Mouse (Mus musculus) liver, embryonic 11.5 days (tissue): ENCODE results near the gene BC004004. TPM values are rescaled to one million over a fixed set of nuclear protein-coding genes. Genes with fewer than 3 reads are reported as not detected.

Experiments used
- ATAC-seq: fragments of 200-750 bp; cut with Nextera tagmentation; replicated peaks from 2 replicates; pipeline ENCODE4 v1.8.0; 2017; ENCODE audit warnings: moderate number of reproducible peaks, mild to moderate bottlenecking, moderate TSS enrichment, moderate library complexity; ENCODE audit not compliant: low FRiP score
- DNase-seq: peaks from one replicate; pipeline ENCODE4 v3.0.0-alpha.2; 2017; ENCODE audit warnings: low spot score
- H3K27ac ChIP-seq: fragments of 300-500 bp; sonication (generic); 2 replicates; pipeline ENCODE4 v1.5.1; 2014; ENCODE audit warnings: mild to moderate bottlenecking, low read depth, low read length, control low read depth
- H3K27me3 ChIP-seq: fragments of 300-500 bp; sonication (generic); replicated peaks from 2 replicates; pipeline ENCODE4 v1.6.1; 2014; ENCODE audit warnings: low read length, mixed read lengths; ENCODE audit not compliant: control insufficient read depth, insufficient read depth
- H3K36me3 ChIP-seq: fragments of 300-500 bp; sonication (generic); 2 replicates; pipeline ENCODE4 v1.6.1; 2014; ENCODE audit warnings: mild to moderate bottlenecking, low read length, moderate library complexity, mixed read lengths; ENCODE audit not compliant: control insufficient read depth, insufficient read depth
- H3K4me1 ChIP-seq: fragments of 300-500 bp; sonication (generic); replicated peaks from 2 replicates; pipeline ENCODE4 v1.6.1; 2014; ENCODE audit warnings: low read length, mixed read lengths; ENCODE audit not compliant: control insufficient read depth, insufficient read depth
- H3K4me2 ChIP-seq: fragments of 300-500 bp; sonication (generic); 2 replicates; pipeline ENCODE4 v1.6.1; 2014; ENCODE audit warnings: mild to moderate bottlenecking, control low read depth, moderate library complexity
- H3K4me3 ChIP-seq: fragments of 300-500 bp; sonication (generic); 2 replicates; pipeline ENCODE4 v1.5.1; 2014; ENCODE audit warnings: low read depth, low read length, control low read depth
- H3K9ac ChIP-seq: fragments of 300-500 bp; sonication (generic); 2 replicates; pipeline ENCODE4 v1.6.1; 2014; ENCODE audit warnings: low read depth, low read length, control low read depth
- H3K9me3 ChIP-seq: fragments of 300-500 bp; sonication (generic); 2 replicates; pipeline ENCODE4 v1.6.1; 2016; ENCODE audit warnings: low read length, inconsistent platforms, mixed read lengths; ENCODE audit not compliant: control insufficient read depth
- WGBS: fragments of 180-500 bp; shearing (Covaris S2); extraction: QIAGEN DNeasy Blood & Tissue Kit; methylation state at CpG from one replicate; pipeline ENCODE4 v1.1.7; 2014; 5-methylcytosine and 5-hydroxymethylcytosine counted together
- polyA plus RNA-seq: library from polyadenylated mRNA; unstranded; fragments of >200 nt; fragmentation: Nextera tagmentation; extraction: Ambion mirVana; gene quantifications from 2 replicates; pipeline ENCODE4 v1.2.1, GENCODE M21; 2014

BC004004 gene
- 70.9 and 72.7 TPM in 2 replicates for polyA plus RNA-seq

- H3K4me3 ChIP-seq: peak within 1 kb of the TSS; percentile 70
- DNase-seq (peak; percentile 97), ATAC-seq (peak; percentile 93)
- peak within 1 kb of the TSS; percentile 89 for H3K9ac ChIP-seq
- under 1% methylated on average over 47 of the region's 63 CpGs for WGBS
- peaks cover 20% of the 10 kb centered on the region for H3K4me1 ChIP-seq
- no peaks in the 10 kb centered on the region for H3K36me3 ChIP-seq
- peak within 1 kb of the TSS; percentile 86 for H3K27ac ChIP-seq
- H3K27me3 ChIP-seq: no peaks in the 10 kb centered on the region
- no peaks in the 10 kb centered on the region for H3K9me3 ChIP-seq
- peak within 1 kb of the TSS; percentile 86 for H3K4me2 ChIP-seq
Measured at GRCm38 (mm10) chr17:29268682-29269348, at the start of gene BC004004. TSS of gene BC004004 (plus strand) at chr17:29268788.

- no peak overlapping the region for H3K9ac ChIP-seq
- no peaks in the 10 kb centered on the region for H3K36me3 ChIP-seq
- H3K4me3 ChIP-seq: no peak overlapping the region
- ATAC-seq: no peak
- H3K9me3 ChIP-seq: no peaks in the 10 kb centered on the region
- no peak for DNase-seq
- WGBS: 81% methylated on average over 14 of the region's 14 CpGs
- H3K4me2 ChIP-seq: no peak overlapping the region
- H3K27ac ChIP-seq: no peak overlapping the region
- no peaks in the 10 kb centered on the region for H3K4me1 ChIP-seq
- no peaks in the 10 kb centered on the region for H3K27me3 ChIP-seq
Measured at GRCm38 (mm10) chr17:29220631-29221030, 48.0 kb upstream of the BC004004 start.

GRCm38 (mm10) chr17:29231109-29231508 lies 37.5 kb upstream of the BC004004 start:
- Histone ChIP-seq H3K4me2 (no peak overlapping the region), H3K4me1 (no peaks in the 10 kb centered on the region), H3K4me3 (no peak overlapping the region), H3K27ac (no peak overlapping the region), H3K9me3 (no peaks in the 10 kb centered on the region), H3K9ac (no peak overlapping the region), H3K27me3 (peaks cover 23% of the 10 kb centered on the region), H3K36me3 (no peaks in the 10 kb centered on the region)
- 80% methylated on average over 10 of the region's 10 CpGs for WGBS
- no peak for DNase-seq
- no peak for ATAC-seq

- no peak overlapping the region for H3K4me3 ChIP-seq
- 52% methylated on average over 7 of the region's 7 CpGs for WGBS
- no peak for DNase-seq
- H3K4me1 ChIP-seq: peaks cover 4% of the 10 kb centered on the region
- peaks cover 68% of the 10 kb centered on the region for H3K27me3 ChIP-seq
- ATAC-seq: no peak
- H3K9me3 ChIP-seq: no peaks in the 10 kb centered on the region
- H3K36me3 ChIP-seq: no peaks in the 10 kb centered on the region
- H3K27ac ChIP-seq: no peak overlapping the region
- no peak overlapping the region for H3K4me2 ChIP-seq
- no peak overlapping the region for H3K9ac ChIP-seq
Measured at GRCm38 (mm10) chr17:29236111-29236510, 32.5 kb upstream of the BC004004 start.

GRCm38 (mm10) chr17:29237267-29237771 lies 31.3 kb upstream of the BC004004 start:
- peaks cover 71% of the 10 kb centered on the region for H3K27me3 ChIP-seq
- H3K27ac ChIP-seq: no peak overlapping the region
- no peak for DNase-seq
- H3K9ac ChIP-seq: no peak overlapping the region
- no peaks in the 10 kb centered on the region for H3K36me3 ChIP-seq
- ATAC-seq: no peak
- peak overlapping the region; percentile 57 for H3K4me3 ChIP-seq
- no peaks in the 10 kb centered on the region for H3K9me3 ChIP-seq
- H3K4me1 ChIP-seq: peaks cover 4% of the 10 kb centered on the region
- WGBS: 2% methylated on average over 32 of the region's 32 CpGs
- peak overlapping the region; percentile 90 for H3K4me2 ChIP-seq

GRCm38 (mm10) chr17:29237772-29238420 lies 30.7 kb upstream of the BC004004 start, which contains the start of gene Cpne5:
TSS of gene Cpne5 (minus strand) at chr17:29238167.
- H3K27me3 ChIP-seq: peaks cover 71% of the 10 kb centered on the region
- ATAC-seq (no peak), DNase-seq (peak; percentile 56)
- H3K4me3 ChIP-seq: peak within 1 kb of the TSS; percentile 57
- no peak within 1 kb of the TSS for H3K27ac ChIP-seq
- no peak within 1 kb of the TSS for H3K9ac ChIP-seq
- H3K36me3 ChIP-seq: no peaks in the 10 kb centered on the region
- peak within 1 kb of the TSS; percentile 90 for H3K4me2 ChIP-seq
- H3K9me3 ChIP-seq: no peaks in the 10 kb centered on the region
- 1% methylated on average over 65 of the region's 73 CpGs for WGBS
- peaks cover 4% of the 10 kb centered on the region for H3K4me1 ChIP-seq

GRCm38 (mm10) chr17:29238421-29238945 lies 30.1 kb upstream of the BC004004 start:
- WGBS: 5% methylated on average over 23 of the region's 23 CpGs
- peak overlapping the region; percentile 90 for H3K4me2 ChIP-seq
- no peaks in the 10 kb centered on the region for H3K36me3 ChIP-seq
- H3K9me3 ChIP-seq: no peaks in the 10 kb centered on the region
- no peak overlapping the region for H3K9ac ChIP-seq
- peaks cover 4% of the 10 kb centered on the region for H3K4me1 ChIP-seq
- no peak for ATAC-seq
- no peak overlapping the region for H3K27ac ChIP-seq
- DNase-seq: no peak
- peak overlapping the region; percentile 57 for H3K4me3 ChIP-seq
- H3K27me3 ChIP-seq: peaks cover 71% of the 10 kb centered on the region

GRCm38 (mm10) chr17:29244912-29245311 lies 23.7 kb upstream of the BC004004 start:
- DNase-seq: no peak
- Histone ChIP-seq H3K4me2 (no peak overlapping the region), H3K36me3 (0 out of 2 replicates have a peak, but pooled peaks cover 4% of the 10 kb centered on the region), H3K27ac (no peak overlapping the region), H3K4me3 (no peak overlapping the region), H3K4me1 (peaks cover 2% of the 10 kb centered on the region; the same call in 1 of the 2 replicates), H3K27me3 (peaks cover 13% of the 10 kb centered on the region), H3K9me3 (no peaks in the 10 kb centered on the region), H3K9ac (no peak overlapping the region)
- ATAC-seq: no peak
- 43% methylated on average over 11 of the region's 12 CpGs for WGBS
